ENCODE assay signal across 9 mouse cellular contexts in genomic region chr8:105699488-105700215, GRCm38 (mm10). TPM values are rescaled to one million over a fixed set of nuclear protein-coding genes. Genes with fewer than 3 reads are reported as not detected.
DNase-seq lines count a peak whose midpoint lies in the region; ATAC-seq and TF ChIP-seq lines count a peak whose summit lies in the region.
"Had no signal": no experiment of that assay in that cellular context is flagged by ENCODE, and none has a peak within 500 bp of the region (broad histone marks: within the 10 kb centered on the region; RNA-seq: fewer than 3 reads in every experiment).

No protein-coding gene starts in this region.

- ATAC-seq in embryonic facial prominence, embryonic 15.5 days (ENCODE audit: insufficient number of reproducible peaks, low FRiP score, low TSS enrichment, low read depth) = no peak
- no peak for ATAC-seq in intestine, embryonic 15.5 days
- no peak for ATAC-seq in neural tube, embryonic 12.5 days (ENCODE audit: low FRiP score, low read depth)

- no peaks in the 10 kb centered on the region for H3K27me3 ChIP-seq in embryonic facial prominence, embryonic 15.5 days
- H3K27me3 ChIP-seq in intestine, embryonic 15.5 days (replicated peaks) = 0 out of 2 replicates have a peak, but pooled peaks cover 2% of the 10 kb centered on the region
- no peaks in the 10 kb centered on the region for H3K27me3 ChIP-seq in neural tube, embryonic 12.5 days (replicated peaks)

- peak overlapping the region; percentile 52; the same call in 1 of the 2 replicates for H3K9ac ChIP-seq in embryonic facial prominence, embryonic 15.5 days
- peak overlapping the region; percentile 48; the same call in 1 of the 2 replicates for H3K9ac ChIP-seq in intestine, embryonic 15.5 days
- peak overlapping the region; percentile 69; the same call in 1 of the 2 replicates for H3K9ac ChIP-seq in neural tube, embryonic 12.5 days

- peak overlapping the region; percentile 93 for H3K4me2 ChIP-seq in embryonic facial prominence, embryonic 15.5 days (replicated peaks)
- peak overlapping the region; percentile 93 for H3K4me2 ChIP-seq in intestine, embryonic 15.5 days (replicated peaks)
- H3K4me2 ChIP-seq in neural tube, embryonic 12.5 days (replicated peaks) = peak overlapping the region; percentile 96

- 87% methylated on average over 11 of the region's 11 CpGs for WGBS in embryonic facial prominence, embryonic 15.5 days
- 91% methylated on average over 11 of the region's 11 CpGs for WGBS in intestine, embryonic 15.5 days
- 87% methylated on average over 11 of the region's 11 CpGs for WGBS in neural tube, embryonic 12.5 days

- no peak for DNase-seq in layer of hippocampus, adult 2 months (ENCODE audit: low spot score in 2 of 2)
- no peak for DNase-seq in layer of hippocampus, adult 9-11 months
- no peak for DNase-seq in frontal cortex, postnatal 10 days (ENCODE audit: low spot score in 2 of 2)
- no peak for DNase-seq in urinary bladder, postnatal 4 days (ENCODE audit: low spot score in 2 of 2)
- DNase-seq in cerebellum, postnatal 14 days = no peak

- peaks cover 23% of the 10 kb centered on the region for H3K4me1 ChIP-seq in embryonic facial prominence, embryonic 15.5 days
- H3K4me1 ChIP-seq in intestine, embryonic 15.5 days (replicated peaks) = peaks cover 14% of the 10 kb centered on the region
- peaks cover 28% of the 10 kb centered on the region for H3K4me1 ChIP-seq in neural tube, embryonic 12.5 days

- H3K4me3 ChIP-seq in layer of hippocampus, adult 2 months = peak overlapping the region; percentile 85
- H3K4me3 ChIP-seq in embryonic facial prominence, embryonic 15.5 days (replicated peaks) = peak overlapping the region; percentile 71
- peak overlapping the region; percentile 64 for H3K4me3 ChIP-seq in intestine, embryonic 15.5 days (replicated peaks)
- peak overlapping the region; percentile 49 for H3K4me3 ChIP-seq in neural tube, embryonic 12.5 days

- no peaks in the 10 kb centered on the region for H3K9me3 ChIP-seq in embryonic facial prominence, embryonic 15.5 days (replicated peaks)
- no peaks in the 10 kb centered on the region for H3K9me3 ChIP-seq in intestine, embryonic 15.5 days
- H3K9me3 ChIP-seq in neural tube, embryonic 12.5 days = no peaks in the 10 kb centered on the region

- no peak for TF ChIP-seq CTCF in layer of hippocampus, adult 2 months (conservative IDR thresholded peaks at IDR 0.05)

- no peak overlapping the region for H3K27ac ChIP-seq in layer of hippocampus, adult 2 months
- no peak overlapping the region for H3K27ac ChIP-seq in embryonic facial prominence, embryonic 15.5 days (replicated peaks)
- no peak overlapping the region for H3K27ac ChIP-seq in intestine, embryonic 15.5 days
- H3K27ac ChIP-seq in neural tube, embryonic 12.5 days = no peak overlapping the region

- H3K36me3 ChIP-seq in embryonic facial prominence, embryonic 15.5 days = peaks cover 41% of the 10 kb centered on the region
- H3K36me3 ChIP-seq in intestine, embryonic 15.5 days = peaks cover 15% of the 10 kb centered on the region; the same call in 1 of the 2 replicates
- peaks cover 50% of the 10 kb centered on the region for H3K36me3 ChIP-seq in neural tube, embryonic 12.5 days

RNA-seq across cellular contexts. Expression of gene Acd, which starts 1.2 kb away (rescaled TPM):
- total RNA-seq in layer of hippocampus, adult 2 months (2021) = 10 to 100 TPM; 41.1 to 41.5 TPM
- polyA plus RNA-seq in embryonic facial prominence, embryonic 15.5 days (2015; fragmentation: Nextera tagmentation; extraction: Ambion mirVana) = 65.0 and 73.3 TPM in 2 replicates
- 46.1 and 51.1 TPM in 2 replicates for polyA plus RNA-seq in intestine, embryonic 15.5 days (2015; fragmentation: Nextera tagmentation; extraction: Ambion mirVana)
- 84.1 and 90.7 TPM in 2 replicates for polyA plus RNA-seq in neural tube, embryonic 12.5 days (2016; fragmentation: Nextera tagmentation; extraction: Ambion mirVana)

RNA-seq across cellular contexts. Expression of gene Pard6a, which starts 1.3 kb away (rescaled TPM):
- 10 to 100 TPM; 32.7 to 35.4 TPM for total RNA-seq in layer of hippocampus, adult 2 months (2021)
- polyA plus RNA-seq in embryonic facial prominence, embryonic 15.5 days (2015; fragmentation: Nextera tagmentation; extraction: Ambion mirVana) = 17.5 and 20.4 TPM in 2 replicates
- 12.7 and 13.4 TPM in 2 replicates for polyA plus RNA-seq in intestine, embryonic 15.5 days (2015; fragmentation: Nextera tagmentation; extraction: Ambion mirVana)
- 31.9 and 38.5 TPM in 2 replicates for polyA plus RNA-seq in neural tube, embryonic 12.5 days (2016; fragmentation: Nextera tagmentation; extraction: Ambion mirVana)

RNA-seq across cellular contexts. Expression of gene 4933405L10Rik, which starts 7.8 kb away (rescaled TPM):
- under 1 TPM in 1 of 2 experiments, not detected in 1; 0.84 TPM for total RNA-seq in layer of hippocampus, adult 2 months (2021)
- polyA plus RNA-seq in embryonic facial prominence, embryonic 15.5 days (2015; fragmentation: Nextera tagmentation; extraction: Ambion mirVana) = 0.20 and 0.37 TPM in 2 replicates
- 0.13 TPM in 1 of 2 replicates, not detected in the other for polyA plus RNA-seq in intestine, embryonic 15.5 days (2015; fragmentation: Nextera tagmentation; extraction: Ambion mirVana)
- not detected in 2 replicates for polyA plus RNA-seq in neural tube, embryonic 12.5 days (2016; fragmentation: Nextera tagmentation; extraction: Ambion mirVana)
- total RNA-seq: gastrocnemius, postnatal 10 days had no signal

RNA-seq across cellular contexts. Expression of gene Enkd1, which starts 8.4 kb away (rescaled TPM):
- 10 to 100 TPM in 1 of 2 experiments, 1 to 10 TPM in 1; 8.1 to 10.8 TPM for total RNA-seq in layer of hippocampus, adult 2 months (2021)
- 25.7 and 33.4 TPM in 2 replicates for polyA plus RNA-seq in embryonic facial prominence, embryonic 15.5 days (2015; fragmentation: Nextera tagmentation; extraction: Ambion mirVana)
- 15.8 and 17.3 TPM in 2 replicates for polyA plus RNA-seq in intestine, embryonic 15.5 days (2015; fragmentation: Nextera tagmentation; extraction: Ambion mirVana)
- polyA plus RNA-seq in neural tube, embryonic 12.5 days (2016; fragmentation: Nextera tagmentation; extraction: Ambion mirVana) = 19.4 and 20.3 TPM in 2 replicates

RNA-seq across cellular contexts. Expression of gene Carmil2, which starts 13.6 kb away (rescaled TPM):
- total RNA-seq in layer of hippocampus, adult 2 months (2021) = 10 to 100 TPM; 71.1 to 76.9 TPM
- 0.77 and 1.0 TPM in 2 replicates for polyA plus RNA-seq in embryonic facial prominence, embryonic 15.5 days (2015; fragmentation: Nextera tagmentation; extraction: Ambion mirVana)
- polyA plus RNA-seq in intestine, embryonic 15.5 days (2015; fragmentation: Nextera tagmentation; extraction: Ambion mirVana) = 1.0 and 1.1 TPM in 2 replicates
- 12.4 and 13.8 TPM in 2 replicates for polyA plus RNA-seq in neural tube, embryonic 12.5 days (2016; fragmentation: Nextera tagmentation; extraction: Ambion mirVana)
